Mouse (Mus musculus): ENCODE data around the gene E130218I03Rik.
"Not testable (repeated sequence)": the region's sequence is repeated elsewhere in the genome, so short reads cannot be mapped to it uniquely, and the experiment has no call there.

E130218I03Rik gene

GRCm38 (mm10) chr4:134252131-134252910, 8.9 kb downstream of the E130218I03Rik start:
- peak; percentile 36 to 53 for DNase-seq

- peak in 1 of 2 experiments; percentile 26 for DNase-seq
These were observed 9.7 kb downstream of the E130218I03Rik start for GRCm38 (mm10) chr4:134252911-134253721.

- DNase-seq: peak; percentile 32 to 48
These were observed 10.4 kb downstream of the E130218I03Rik start, which contains the start of gene Grrp1 for GRCm38 (mm10) chr4:134253722-134254324. Gene Grrp1, minus strand, starts transcription at chr4:134254106.

- DNase-seq: no peak
These were observed 11.4 kb downstream of the E130218I03Rik start for GRCm38 (mm10) chr4:134254835-134255234.

- peak in 1 of 2 experiments; percentile 60 for DNase-seq
These were observed 12.4 kb downstream of the E130218I03Rik start for GRCm38 (mm10) chr4:134255854-134256253.

- DNase-seq: no peak
These were observed 13.1 kb downstream of the E130218I03Rik start for GRCm38 (mm10) chr4:134256407-134257197.

GRCm38 (mm10) chr4:134257198-134258009, 13.9 kb downstream of the E130218I03Rik start:
- DNase-seq: peak in 1 of 2 experiments; percentile 48

GRCm38 (mm10) chr4:134258354-134258753, 14.9 kb downstream of the E130218I03Rik start:
- peak; percentile 53 to 62 for DNase-seq

GRCm38 (mm10) chr4:134263191-134263590, 19.7 kb downstream of the E130218I03Rik start:
- peak; percentile 67 to 81 for DNase-seq

GRCm38 (mm10) chr4:134265860-134266585, 22.6 kb downstream of the E130218I03Rik start:
- no peak for DNase-seq

GRCm38 (mm10) chr4:134268102-134268655, 24.7 kb downstream of the E130218I03Rik start:
- DNase-seq: peak in 1 of 2 experiments; percentile 44

- DNase-seq: not testable (repeated sequence)
These were observed 26.2 kb downstream of the E130218I03Rik start for GRCm38 (mm10) chr4:134269622-134270021.

GRCm38 (mm10) chr4:134271979-134272378, 28.5 kb downstream of the E130218I03Rik start:
- no peak for DNase-seq

- DNase-seq: no peak
These were observed 29.4 kb downstream of the E130218I03Rik start for GRCm38 (mm10) chr4:134272731-134273416.

GRCm38 (mm10) chr4:134273417-134274345, 30.2 kb downstream of the E130218I03Rik start:
- DNase-seq: peak in 1 of 2 experiments; percentile 36

GRCm38 (mm10) chr4:134284942-134285341, 41.5 kb downstream of the E130218I03Rik start:
- no peak for DNase-seq

GRCm38 (mm10) chr4:134286226-134287167, 43.0 kb downstream of the E130218I03Rik start:
- DNase-seq: no peak

All from lung, postnatal 4 days (tissue).